Mouse (Mus musculus): ENCODE measurements around the gene As3mt.
"Not testable (repeated sequence)": the region's sequence is repeated elsewhere in the genome, so short reads cannot be mapped to it uniquely, and the experiment has no call there.

As3mt gene

GRCm38 (mm10) chr19:46752235-46752634 lies 45.0 kb downstream of the As3mt start:
- no peak for DNase-seq (ENCODE audit: low spot score in 2 of 2)

DNA sequence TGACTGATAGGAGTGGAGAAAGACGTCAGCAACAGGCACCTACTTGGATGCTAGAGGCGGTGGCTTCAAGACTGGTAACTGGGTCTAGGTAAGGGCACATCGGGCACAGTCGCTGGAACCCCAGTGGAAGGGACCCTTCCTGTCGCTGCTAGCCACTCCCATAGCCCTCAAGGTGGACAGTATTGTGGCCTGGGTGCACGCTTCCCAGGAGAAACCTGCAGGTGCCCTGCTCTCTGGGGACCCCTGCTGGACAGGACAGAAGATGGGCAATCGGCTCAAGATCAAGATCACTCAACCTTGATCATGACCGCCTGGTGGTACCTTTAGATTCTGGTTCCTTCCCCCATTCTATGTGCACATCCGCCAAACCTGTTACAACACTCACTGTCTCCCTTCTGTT lies 47.8 kb downstream of the As3mt start:
- DNase-seq (ENCODE audit: low spot score in 2 of 2), result peak in 1 of 2 experiments; percentile 62

DNA sequence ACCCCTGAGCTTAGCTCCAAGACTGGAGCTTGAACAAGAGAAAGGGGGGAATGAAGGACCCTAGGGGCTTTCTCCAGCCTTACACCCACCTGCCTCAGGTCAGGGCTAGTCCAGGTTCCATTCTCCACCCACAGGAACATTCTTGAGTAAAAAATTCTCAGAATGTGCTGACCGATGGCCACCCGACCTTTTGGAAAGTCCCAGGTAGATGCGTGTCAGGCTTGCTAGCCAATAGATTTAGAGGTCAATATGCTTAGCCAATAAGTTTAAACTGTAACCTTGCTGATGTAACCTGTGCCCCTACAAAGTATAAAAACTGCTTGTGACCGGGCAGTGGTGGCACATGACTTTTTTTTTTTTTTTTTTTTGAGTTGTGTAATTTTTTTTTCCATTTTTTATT lies 49.0 kb downstream of the As3mt start:
- DNase-seq (ENCODE audit: low spot score in 2 of 2), result no peak

GRCm38 (mm10) chr19:46759096-46759495 lies 51.8 kb downstream of the As3mt start:
- DNase-seq (ENCODE audit: low spot score in 2 of 2), result no peak

- DNase-seq (ENCODE audit: low spot score in 2 of 2), result not testable (repeated sequence)
Observed at GRCm38 (mm10) chr19:46759909-46760308, 52.7 kb downstream of the As3mt start.

DNA sequence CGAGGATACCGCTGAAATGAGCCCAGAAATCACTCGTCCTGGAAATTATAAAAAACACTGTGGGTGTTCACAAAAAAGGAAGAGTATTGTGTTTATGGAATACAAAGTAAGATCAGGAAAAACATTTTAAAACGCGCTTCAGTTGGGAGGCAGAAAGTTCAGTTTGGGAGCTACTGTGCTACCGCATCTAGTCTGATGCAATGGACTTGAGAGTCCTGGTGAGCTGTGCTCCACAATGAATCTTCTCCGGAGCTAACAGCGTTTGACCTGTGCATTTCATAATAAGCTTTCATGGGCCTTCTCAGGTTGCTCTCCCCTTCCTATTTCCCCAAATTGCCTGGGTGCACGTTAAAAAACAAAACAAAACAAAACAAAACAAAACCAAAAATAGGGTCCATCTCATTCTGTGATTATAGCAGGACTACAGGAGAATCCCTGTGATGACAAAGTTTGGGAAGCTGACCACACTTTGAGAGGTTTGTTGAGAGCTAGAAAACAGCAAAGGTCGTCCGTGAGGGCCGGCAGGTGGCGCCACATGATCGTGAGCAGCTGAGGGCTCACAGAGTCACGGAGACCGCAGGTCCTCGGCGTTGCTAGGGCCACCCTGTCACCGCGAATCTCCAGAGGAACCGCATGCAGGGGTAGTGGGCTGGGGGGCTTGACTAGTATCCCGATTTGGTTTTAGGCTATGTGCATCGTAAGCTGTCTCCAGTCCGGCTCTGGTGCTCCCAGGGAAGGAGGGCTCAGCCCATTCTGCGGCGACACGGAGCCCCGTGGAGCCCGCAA lies 53.3 kb downstream of the As3mt start:
- DNase-seq (ENCODE audit: low spot score in 2 of 2), result peak; percentile 86 to 95

DNA sequence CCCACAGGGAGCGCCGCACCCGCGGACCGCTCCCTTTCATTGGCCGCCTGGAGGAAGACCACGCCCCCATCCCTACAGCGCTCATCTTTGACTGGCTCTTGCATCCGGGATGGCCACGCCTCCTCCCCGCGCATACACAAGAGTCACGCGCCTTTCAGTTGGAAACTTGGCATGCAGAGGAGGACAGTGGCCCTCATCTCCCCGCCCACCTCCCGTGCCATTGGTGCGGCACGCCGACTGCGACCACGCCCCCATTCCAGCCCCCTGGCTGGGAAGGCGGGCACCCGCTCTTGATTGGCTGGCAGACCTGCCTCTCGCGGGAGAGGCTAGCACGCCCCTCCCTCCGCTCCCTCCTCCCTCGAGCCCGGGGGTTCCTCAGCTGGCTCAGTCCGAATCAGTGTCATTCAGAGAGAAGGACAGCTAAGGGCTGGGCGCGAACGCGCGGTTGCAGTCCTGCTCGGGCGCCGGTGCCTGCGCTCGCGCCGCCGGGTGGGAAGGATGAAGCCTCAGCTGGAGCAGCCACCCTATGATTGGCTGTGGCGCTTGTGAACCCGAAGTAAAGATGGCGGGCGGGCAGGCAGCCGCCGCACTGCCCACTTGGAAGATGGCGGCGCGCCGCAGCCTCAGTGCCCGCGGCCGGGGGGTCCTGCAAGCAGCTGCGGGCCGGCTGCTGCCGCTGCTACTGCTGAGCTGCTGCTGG lies 54.1 kb downstream of the As3mt start, which contains the start of gene Cnnm2:
Gene Cnnm2, plus strand, starts transcription at position 350 of the 700 bp plus-strand sequence.
- peak; percentile 99 to 100 for DNase-seq (ENCODE audit: low spot score in 2 of 2)

DNA sequence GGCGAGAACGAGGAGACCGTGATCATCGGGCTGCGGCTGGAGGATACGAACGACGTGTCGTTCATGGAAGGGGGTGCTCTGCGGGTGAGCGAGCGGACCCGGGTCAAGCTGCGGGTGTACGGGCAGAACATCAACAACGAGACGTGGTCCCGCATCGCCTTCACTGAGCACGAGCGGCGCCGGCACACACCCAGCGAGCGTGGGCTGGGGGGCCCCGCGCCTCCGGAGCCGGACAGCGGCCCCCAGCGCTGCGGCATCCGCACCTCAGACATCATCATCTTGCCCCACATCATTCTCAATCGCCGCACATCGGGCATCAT lies 54.7 kb downstream of the As3mt start:
- DNase-seq (ENCODE audit: low spot score in 2 of 2), result no peak

- peak; percentile 56 to 71 for DNase-seq (ENCODE audit: low spot score in 2 of 2)
Observed at GRCm38 (mm10) chr19:46762291-46762991, 55.2 kb downstream of the As3mt start.

DNA sequence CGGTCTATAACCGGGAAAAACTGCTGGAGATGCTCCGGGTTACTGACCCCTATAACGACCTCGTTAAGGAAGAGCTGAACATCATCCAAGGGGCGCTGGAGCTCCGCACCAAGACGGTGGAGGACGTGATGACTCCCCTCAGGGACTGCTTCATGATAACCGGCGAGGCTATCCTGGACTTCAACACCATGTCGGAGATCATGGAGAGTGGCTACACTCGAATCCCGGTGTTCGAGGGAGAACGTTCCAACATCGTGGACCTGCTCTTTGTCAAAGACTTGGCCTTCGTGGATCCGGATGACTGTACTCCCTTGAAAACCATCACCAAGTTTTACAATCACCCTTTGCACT lies 55.7 kb downstream of the As3mt start:
- DNase-seq (ENCODE audit: low spot score in 2 of 2), result peak in 1 of 2 experiments; percentile 67

- DNase-seq (ENCODE audit: low spot score in 2 of 2), result no peak
Observed at GRCm38 (mm10) chr19:46763356-46763755, 56.1 kb downstream of the As3mt start.

DNA sequence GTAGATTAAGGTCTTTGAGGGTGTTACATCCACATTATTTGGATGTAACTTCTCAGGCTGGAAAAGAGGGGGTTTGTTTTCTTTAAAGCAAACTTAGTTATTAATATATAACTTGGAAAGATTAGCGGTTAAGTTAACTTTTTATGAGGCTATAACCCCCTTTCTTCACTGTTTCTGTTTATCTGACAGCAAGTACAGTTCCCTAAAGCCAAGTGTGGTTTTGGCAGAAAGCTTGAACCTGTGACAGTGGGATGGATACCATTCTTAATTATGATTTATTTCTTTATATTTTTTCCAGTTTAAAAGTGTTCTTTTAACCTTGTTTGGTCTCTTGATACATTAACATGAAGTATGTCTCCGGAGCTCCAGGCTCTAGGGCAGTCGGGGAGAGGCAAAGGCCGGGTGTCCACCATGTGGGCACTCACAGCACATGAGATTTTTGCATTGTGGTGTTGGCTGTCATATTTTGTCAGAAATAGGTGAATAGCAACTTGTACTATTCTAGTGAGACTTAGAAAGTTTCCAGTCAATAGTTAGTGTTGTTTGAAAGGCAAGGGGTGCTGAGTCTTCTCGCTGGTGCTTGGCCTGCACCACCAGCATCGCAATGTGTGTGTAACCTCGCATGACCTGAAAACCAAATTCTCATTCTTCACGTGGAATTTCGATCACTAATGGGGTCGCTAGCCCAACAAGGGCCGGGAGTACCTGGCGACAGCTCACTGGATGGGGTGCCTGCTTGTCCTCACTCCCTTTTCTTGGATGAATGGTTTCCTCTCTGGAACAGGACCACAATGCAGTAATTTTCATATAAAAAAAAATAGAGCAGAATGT lies 56.9 kb downstream of the As3mt start:
- DNase-seq (ENCODE audit: low spot score in 2 of 2), result no peak

GRCm38 (mm10) chr19:46764763-46765117 lies 57.5 kb downstream of the As3mt start:
- DNase-seq (ENCODE audit: low spot score in 2 of 2), result peak; percentile 28 to 35

- peak in 1 of 2 experiments; percentile 43 for DNase-seq (ENCODE audit: low spot score in 2 of 2)
Observed at GRCm38 (mm10) chr19:46766125-46766524, 58.9 kb downstream of the As3mt start.

GRCm38 (mm10) chr19:46769759-46770158 lies 62.5 kb downstream of the As3mt start:
- DNase-seq (ENCODE audit: low spot score in 2 of 2), result no peak

DNA sequence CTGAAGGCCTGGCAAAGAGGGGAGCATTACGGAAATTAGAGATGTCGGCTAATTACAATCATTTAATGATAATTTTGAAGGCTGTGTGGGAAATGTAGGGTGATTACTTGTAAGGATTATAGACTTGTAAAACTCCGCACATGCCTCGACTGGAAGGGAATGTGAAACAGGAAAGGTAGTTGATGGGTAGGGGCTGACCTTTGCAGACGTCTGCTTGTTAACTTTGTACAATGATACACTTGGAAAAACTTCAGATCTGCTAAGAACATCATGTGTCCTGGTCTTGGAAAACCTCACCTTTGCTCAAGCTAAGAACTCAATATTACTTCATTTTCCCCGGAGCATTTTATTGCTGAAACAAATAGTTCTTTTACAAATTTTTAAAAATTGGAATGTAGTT lies 64.5 kb downstream of the As3mt start:
- no peak for DNase-seq (ENCODE audit: low spot score in 2 of 2)

DNA sequence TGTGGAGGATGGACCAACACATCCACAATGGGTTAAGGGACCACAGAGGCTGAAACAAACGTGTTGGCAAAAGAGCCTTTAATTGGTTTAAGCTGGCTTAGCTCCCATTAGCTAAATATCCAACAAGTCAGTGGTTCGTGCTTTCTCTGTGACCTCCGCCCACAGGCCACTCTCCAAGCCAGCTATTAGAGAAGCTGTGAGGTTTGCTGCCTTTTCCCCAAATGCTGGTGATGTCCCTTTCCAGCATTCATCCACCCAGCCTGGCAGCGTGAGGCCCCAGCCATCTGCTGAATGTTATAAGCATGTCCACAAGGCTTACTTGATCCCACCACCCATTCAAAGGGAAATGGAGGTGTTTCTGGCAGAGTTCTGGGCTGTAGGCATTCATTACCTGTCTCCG lies 69.1 kb downstream of the As3mt start:
- no peak for DNase-seq (ENCODE audit: low spot score in 2 of 2)

- DNase-seq (ENCODE audit: low spot score in 2 of 2), result no peak
Observed at GRCm38 (mm10) chr19:46776850-46777249, 69.6 kb downstream of the As3mt start.

- DNase-seq (ENCODE audit: low spot score in 2 of 2), result no peak
Observed at GRCm38 (mm10) chr19:46777928-46778680, 70.8 kb downstream of the As3mt start.

DNA sequence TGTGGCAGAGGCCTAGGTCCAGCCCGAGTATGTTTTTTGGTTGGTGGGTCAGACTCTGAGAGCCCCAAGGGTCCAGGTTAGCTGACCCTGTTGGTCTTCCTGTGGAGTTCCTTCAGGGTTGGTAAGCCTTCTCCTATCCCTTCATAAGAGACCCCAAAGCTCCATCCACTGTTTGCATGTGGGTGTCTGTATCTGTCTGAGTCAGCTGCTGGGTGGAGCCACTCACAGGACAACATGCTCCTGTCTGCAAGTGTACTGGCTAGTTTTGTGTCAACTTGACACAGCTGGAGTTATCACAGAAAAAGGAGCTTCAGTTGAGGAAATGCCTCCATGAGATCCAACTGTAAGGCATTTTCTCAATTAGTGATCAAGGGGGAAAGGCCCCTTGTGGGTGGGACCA lies 71.9 kb downstream of the As3mt start:
- peak; percentile 24 to 25 for DNase-seq (ENCODE audit: low spot score in 2 of 2)

GRCm38 (mm10) chr19:46784038-46784437 lies 76.8 kb downstream of the As3mt start:
- DNase-seq (ENCODE audit: low spot score in 2 of 2), result peak in 1 of 2 experiments; percentile 53
